Comparison of ENCODE assay signal across 24 mouse cellular contexts in genomic region chr13:112798953-112799305, GRCm38 (mm10).
"Had no signal": no experiment of that assay in that cellular context is flagged by ENCODE, and none has a peak within 500 bp of the region (broad histone marks: within the 10 kb centered on the region; RNA-seq: fewer than 3 reads in every experiment).

No protein-coding gene starts in this region.

- H3K27me3 ChIP-seq: kidney, embryonic 15.5 days; limb, embryonic 12.5 days; limb, embryonic 15.5 days; midbrain, embryonic 12.5 days; midbrain, embryonic 15.5 days; neural tube, embryonic 12.5 days; neural tube, embryonic 15.5 days; stomach, embryonic 15.5 days had no signal

- H3K4me2 ChIP-seq: kidney, embryonic 15.5 days; limb, embryonic 12.5 days; limb, embryonic 15.5 days; liver, embryonic 11.5 days; lung, embryonic 14.5 days; midbrain, embryonic 12.5 days; midbrain, embryonic 15.5 days; neural tube, embryonic 12.5 days; neural tube, embryonic 15.5 days; stomach, embryonic 15.5 days had no signal

- ATAC-seq: liver, postnatal 0 days; lung, postnatal 0 days; midbrain, embryonic 15.5 days had no signal

- H3K4me3 ChIP-seq: kidney, embryonic 15.5 days; limb, embryonic 12.5 days; limb, embryonic 15.5 days; midbrain, embryonic 12.5 days; midbrain, embryonic 15.5 days; neural tube, embryonic 12.5 days; neural tube, embryonic 15.5 days; stomach, embryonic 15.5 days had no signal

- H3K9me3 ChIP-seq: kidney, embryonic 15.5 days; limb, embryonic 12.5 days; limb, embryonic 15.5 days; midbrain, embryonic 12.5 days; midbrain, embryonic 15.5 days; neural tube, embryonic 12.5 days; neural tube, embryonic 15.5 days; stomach, embryonic 15.5 days had no signal

- H3K27ac ChIP-seq: kidney, embryonic 15.5 days; limb, embryonic 12.5 days; limb, embryonic 15.5 days; liver, embryonic 14.5 days; macrophage; midbrain, embryonic 12.5 days; midbrain, embryonic 15.5 days; neural tube, embryonic 12.5 days; neural tube, embryonic 15.5 days; stomach, embryonic 15.5 days had no signal

- H3K9ac ChIP-seq: kidney, embryonic 15.5 days; limb, embryonic 12.5 days; limb, embryonic 15.5 days; liver, embryonic 14.5 days; liver, postnatal 0 days; lung, embryonic 14.5 days; midbrain, embryonic 12.5 days; midbrain, embryonic 15.5 days; neural tube, embryonic 12.5 days; neural tube, embryonic 15.5 days; stomach, embryonic 15.5 days had no signal

- DNase-seq: kidney, adult 8-10 months; kidney, postnatal 10 days; kidney, postnatal 36 days; left cerebral cortex, postnatal 4 days; liver, postnatal 0 days; lung, embryonic 14.5 days; right cerebral cortex, adult 18-20 months; right cerebral cortex, postnatal 14 days; right cerebral cortex, postnatal 4 days; thymus, adult 18-20 months; thymus, postnatal 14 days; thymus, postnatal 4 days had no signal

- H3K36me3 ChIP-seq: kidney, embryonic 15.5 days; limb, embryonic 12.5 days; limb, embryonic 15.5 days; midbrain, embryonic 12.5 days; midbrain, embryonic 15.5 days; neural tube, embryonic 12.5 days; neural tube, embryonic 15.5 days; stomach, embryonic 15.5 days had no signal
